Mouse (Mus musculus) embryonic facial prominence, embryonic 11.5 days (tissue): ENCODE data around the gene Clec4a4. TPM values are rescaled to one million over a fixed set of nuclear protein-coding genes. Genes with fewer than 3 reads are reported as not detected.
"Not testable (repeated sequence)": the region's sequence is repeated elsewhere in the genome, so short reads cannot be mapped to it uniquely, and the experiment has no call there.

Experiments
- ATAC-seq: fragments of 200-750 bp; cut with Nextera tagmentation; replicated peaks from 2 replicates; pipeline ENCODE4 v1.8.0; 2017; ENCODE audit warnings: low read depth; ENCODE audit not compliant: insufficient number of reproducible peaks, low FRiP score, low TSS enrichment
- DNase-seq: peaks from one replicate; pipeline ENCODE4 v3.0.0-alpha.2; 2015; ENCODE audit warnings: low spot score
- H3K27ac ChIP-seq: fragments of 300-500 bp; sonication (generic); replicated peaks from 2 replicates; pipeline ENCODE4 v1.5.1; 2014; ENCODE audit warnings: mild to moderate bottlenecking, low read depth, low read length, control low read depth
- H3K27me3 ChIP-seq: fragments of 300-500 bp; sonication (generic); 2 replicates; pipeline ENCODE4 v1.6.1; 2014; ENCODE audit warnings: mild to moderate bottlenecking, low read length, moderate library complexity, mixed read lengths; ENCODE audit not compliant: control insufficient read depth, insufficient read depth
- H3K36me3 ChIP-seq: fragments of 300-500 bp; sonication (generic); replicated peaks from 2 replicates; pipeline ENCODE4 v1.6.1; 2014; ENCODE audit warnings: low read depth, mild to moderate bottlenecking, low read length, moderate library complexity, mixed read lengths; ENCODE audit not compliant: control insufficient read depth, insufficient read depth
- H3K4me1 ChIP-seq: fragments of 300-500 bp; sonication (generic); 2 replicates; pipeline ENCODE4 v1.6.1; 2014; ENCODE audit warnings: low read length, mixed read lengths; ENCODE audit not compliant: control insufficient read depth, insufficient read depth
- H3K4me2 ChIP-seq: fragments of 300-500 bp; sonication (generic); 2 replicates; pipeline ENCODE4 v1.6.1; 2014; ENCODE audit warnings: low read depth, mild to moderate bottlenecking, control low read depth, low read length, moderate library complexity
- H3K4me3 ChIP-seq: fragments of 300-500 bp; sonication (generic); 2 replicates; pipeline ENCODE4 v1.5.1; 2014; ENCODE audit warnings: low read depth, low read length, control low read depth
- H3K9ac ChIP-seq: fragments of 300-500 bp; sonication (generic); replicated peaks from 2 replicates; pipeline ENCODE4 v1.6.1; 2014; ENCODE audit warnings: mild to moderate bottlenecking, control low read depth, low read length
- H3K9me3 ChIP-seq: fragments of 300-500 bp; sonication (generic); replicated peaks from 2 replicates; pipeline ENCODE4 v1.6.1; 2016; ENCODE audit warnings: mild to moderate bottlenecking, low read length, inconsistent platforms, mixed read lengths; ENCODE audit not compliant: control insufficient read depth
- WGBS: fragments of 180-500 bp; shearing (Covaris S2); extraction: QIAGEN DNeasy Blood & Tissue Kit; methylation state at CpG from one replicate; pipeline ENCODE4 v1.1.7; 2014; 5-methylcytosine and 5-hydroxymethylcytosine counted together
- polyA plus RNA-seq: library from polyadenylated mRNA; unstranded; fragments of >200 nt; fragmentation: Nextera tagmentation; extraction: Ambion mirVana; gene quantifications from 2 replicates; pipeline ENCODE4 v1.2.1, GENCODE M21; 2014

The Clec4a4 gene
- polyA plus RNA-seq = not detected in 2 replicates

DNA sequence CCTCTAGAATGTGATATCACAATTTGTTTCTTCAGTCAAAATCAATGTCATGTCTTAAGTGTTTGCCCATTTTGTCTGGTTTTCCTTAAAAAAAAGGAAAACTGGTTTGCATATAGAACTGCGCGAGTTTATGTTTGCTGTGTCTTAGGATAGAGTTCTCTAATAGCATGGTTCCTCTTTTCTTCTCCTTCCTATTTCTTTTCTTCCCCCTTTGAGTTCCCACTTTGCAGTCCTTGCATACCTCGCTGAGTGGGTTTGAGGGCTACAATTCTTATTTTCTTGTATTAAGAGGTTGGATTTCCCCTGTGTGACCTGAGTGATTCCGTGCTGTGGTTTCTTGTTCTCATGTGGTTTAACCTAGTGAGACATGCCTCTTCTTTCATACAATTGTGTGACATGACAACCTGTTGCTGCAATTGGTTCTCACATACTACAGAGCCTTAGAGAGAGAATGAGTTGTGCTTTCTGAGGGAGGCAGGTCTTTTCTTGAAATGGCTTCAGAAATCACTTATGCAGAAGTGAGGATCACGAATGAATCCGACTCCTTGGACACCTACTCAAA, at the start of gene Clec4a4:
TSS of gene Clec4a4 (plus strand) at position 492 of the 562 bp plus-strand sequence.
- H3K27ac ChIP-seq = no peak within 1 kb of the TSS
- H3K9ac ChIP-seq = no peak within 1 kb of the TSS
- H3K36me3 ChIP-seq = no peaks in the 10 kb centered on the region
- no peaks in the 10 kb centered on the region for H3K27me3 ChIP-seq
- ATAC-seq (no peak), DNase-seq (no peak)
- no peaks in the 10 kb centered on the region for H3K4me1 ChIP-seq
- no peaks in the 10 kb centered on the region for H3K9me3 ChIP-seq
- H3K4me3 ChIP-seq = no peak within 1 kb of the TSS
- no peak within 1 kb of the TSS for H3K4me2 ChIP-seq
- 85% methylated on average over 6 of the region's 6 CpGs for WGBS

GRCm38 (mm10) chr6:122946760-122947159, 43.4 kb upstream of the Clec4a4 start:
- H3K4me3 ChIP-seq = no peak overlapping the region
- no peaks in the 10 kb centered on the region for H3K4me1 ChIP-seq
- no peak overlapping the region for H3K27ac ChIP-seq
- no peak for ATAC-seq
- H3K9me3 ChIP-seq = no peaks in the 10 kb centered on the region
- no peak for DNase-seq
- no peak overlapping the region for H3K9ac ChIP-seq
- no peak overlapping the region for H3K4me2 ChIP-seq
- H3K36me3 ChIP-seq = no peaks in the 10 kb centered on the region
- WGBS = 84% methylated on average over 2 of the region's 2 CpGs
- no peaks in the 10 kb centered on the region for H3K27me3 ChIP-seq

- Histone ChIP-seq H3K4me1 (no peaks in the 10 kb centered on the region), H3K9me3 (no peaks in the 10 kb centered on the region), H3K9ac (no peak within 1 kb of the TSS), H3K27ac (no peak within 1 kb of the TSS), H3K27me3 (no peaks in the 10 kb centered on the region), H3K4me2 (no peak within 1 kb of the TSS), H3K36me3 (no peaks in the 10 kb centered on the region), H3K4me3 (no peak within 1 kb of the TSS)
- 80% methylated on average over 8 of the region's 8 CpGs for WGBS
- no peak for DNase-seq
- no peak for ATAC-seq
Observed at GRCm38 (mm10) chr6:122952401-122952800, 37.8 kb upstream of the Clec4a4 start, which contains the start of gene Clec4a3. TSS of gene Clec4a3 (plus strand) at chr6:122952515.

- no peaks in the 10 kb centered on the region for H3K36me3 ChIP-seq
- WGBS = 72% methylated on average over 2 of the region's 2 CpGs
- H3K9me3 ChIP-seq = no peaks in the 10 kb centered on the region
- H3K27ac ChIP-seq = no peak overlapping the region
- ATAC-seq = no peak
- no peak overlapping the region for H3K9ac ChIP-seq
- no peak overlapping the region for H3K4me3 ChIP-seq
- no peaks in the 10 kb centered on the region for H3K4me1 ChIP-seq
- no peak overlapping the region for H3K4me2 ChIP-seq
- no peak for DNase-seq
- H3K27me3 ChIP-seq = no peaks in the 10 kb centered on the region
Observed at GRCm38 (mm10) chr6:122964562-122964961, 25.6 kb upstream of the Clec4a4 start.

GRCm38 (mm10) chr6:122969048-122969447, 21.1 kb upstream of the Clec4a4 start:
- Histone ChIP-seq H3K27me3 (no peaks in the 10 kb centered on the region), H3K4me3 (no peak overlapping the region), H3K36me3 (no peaks in the 10 kb centered on the region), H3K27ac (no peak overlapping the region), H3K9me3 (no peaks in the 10 kb centered on the region), H3K4me1 (no peaks in the 10 kb centered on the region), H3K9ac (no peak overlapping the region), H3K4me2 (no peak overlapping the region)
- 92% methylated on average over 2 of the region's 2 CpGs for WGBS
- ATAC-seq (no peak), DNase-seq (no peak)

- H3K4me1 ChIP-seq, H3K4me3 ChIP-seq, DNase-seq, H3K9me3 ChIP-seq, H3K27me3 ChIP-seq, H3K36me3 ChIP-seq, H3K27ac ChIP-seq, H3K9ac ChIP-seq, ATAC-seq, H3K4me2 ChIP-seq: not testable (repeated sequence)
- 84% methylated on average over 2 of the region's 2 CpGs for WGBS
Observed at GRCm38 (mm10) chr6:123004696-123005095, 14.5 kb downstream of the Clec4a4 start.

- 69% methylated on average over 1 of the region's 1 CpGs for WGBS
- Histone ChIP-seq H3K27me3 (no peaks in the 10 kb centered on the region), H3K4me2 (no peak overlapping the region), H3K9me3 (no peaks in the 10 kb centered on the region; the same call in 1 of the 2 replicates), H3K4me3 (no peak overlapping the region), H3K9ac (no peak overlapping the region), H3K27ac (no peak overlapping the region), H3K36me3 (no peaks in the 10 kb centered on the region), H3K4me1 (no peaks in the 10 kb centered on the region)
- no peak for DNase-seq
- no peak for ATAC-seq
Observed at GRCm38 (mm10) chr6:123005591-123005990, 15.4 kb downstream of the Clec4a4 start.

GRCm38 (mm10) chr6:123049742-123050372, 59.7 kb downstream of the Clec4a4 start, which contains the start of gene Clec4b1:
TSS of gene Clec4b1 (plus strand) at chr6:123049962.
- Histone ChIP-seq H3K36me3 (no peaks in the 10 kb centered on the region), H3K4me3 (no peak within 1 kb of the TSS), H3K9me3 (no peaks in the 10 kb centered on the region), H3K27ac (no peak within 1 kb of the TSS), H3K4me1 (no peaks in the 10 kb centered on the region), H3K27me3 (no peaks in the 10 kb centered on the region), H3K4me2 (no peak within 1 kb of the TSS), H3K9ac (no peak within 1 kb of the TSS)
- DNase-seq (no peak), ATAC-seq (no peak)
- 72% methylated on average over 2 of the region's 2 CpGs for WGBS
